ENCODE assay signal across 8 mouse cellular contexts in genomic region chr13:60110079-60110846, GRCm38 (mm10).
DNase-seq lines count a peak whose midpoint lies in the region; ATAC-seq and TF ChIP-seq lines count a peak whose summit lies in the region.

No protein-coding gene starts in this region.

- TF ChIP-seq CTCF in heart, postnatal 0 days (IDR thresholded peaks at IDR 0.05; ENCODE audit: low read depth), result no peak
- no peak for TF ChIP-seq CTCF in lung, postnatal 0 days (IDR thresholded peaks at IDR 0.05)

- ATAC-seq in heart, postnatal 0 days (ENCODE audit: insufficient read depth, low read depth), result peak; percentile 72
- ATAC-seq in lung, postnatal 0 days, result peak; percentile 90
- no peak for ATAC-seq in inflammation-experienced regulatory T-cells, adult 6 months

- no peak for TF ChIP-seq EP300 in heart, postnatal 0 days (IDR thresholded peaks at IDR 0.05; ENCODE audit: low read depth)
- TF ChIP-seq EP300 in lung, postnatal 0 days (IDR thresholded peaks at IDR 0.05), result no peak

- WGBS in heart, postnatal 0 days, result 8% methylated on average over 11 of the region's 11 CpGs
- 6% methylated on average over 11 of the region's 11 CpGs for WGBS in lung, postnatal 0 days

- H3K9me3 ChIP-seq in heart, postnatal 0 days (replicated peaks; ENCODE audit: control insufficient read depth, low read length), result no peaks in the 10 kb centered on the region
- no peaks in the 10 kb centered on the region for H3K9me3 ChIP-seq in lung, postnatal 0 days (ENCODE audit: low read length)

- H3K4me1 ChIP-seq in heart, postnatal 0 days (ENCODE audit: control insufficient read depth, insufficient read depth), result peaks cover 5% of the 10 kb centered on the region
- H3K4me1 ChIP-seq in lung, postnatal 0 days (ENCODE audit: insufficient read depth, low read depth, low read length), result no peaks in the 10 kb centered on the region

- no peaks in the 10 kb centered on the region for H3K27me3 ChIP-seq in heart, postnatal 0 days (ENCODE audit: control insufficient read depth, insufficient read depth, low read length)
- H3K27me3 ChIP-seq in lung, postnatal 0 days (replicated peaks; ENCODE audit: insufficient read depth, low read length), result no peaks in the 10 kb centered on the region

- H3K4me3 ChIP-seq in heart, postnatal 0 days (ENCODE audit: low read depth, low read length), result no peak overlapping the region
- no peak overlapping the region for H3K4me3 ChIP-seq in lung, postnatal 0 days (ENCODE audit: low read depth, low read length)

- no peak overlapping the region for H3K9ac ChIP-seq in heart, postnatal 0 days (replicated peaks; ENCODE audit: low read depth, low read length)
- no peak overlapping the region for H3K9ac ChIP-seq in lung, postnatal 0 days (replicated peaks; ENCODE audit: low read depth)

- H3K4me2 ChIP-seq in heart, postnatal 0 days (ENCODE audit: low read depth, low read length), result peak overlapping the region; percentile 10; the same call in 1 of the 2 replicates
- H3K4me2 ChIP-seq in lung, postnatal 0 days (replicated peaks; ENCODE audit: low read depth, low read length), result no peak overlapping the region

- no peak overlapping the region for H3K27ac ChIP-seq in heart, postnatal 0 days (ENCODE audit: low read depth)
- no peak overlapping the region; the same call in 1 of the 2 replicates for H3K27ac ChIP-seq in lung, postnatal 0 days (ENCODE audit: low read length)

- H3K36me3 ChIP-seq in heart, postnatal 0 days (replicated peaks; ENCODE audit: control insufficient read depth, insufficient read depth, low read length), result no peaks in the 10 kb centered on the region
- H3K36me3 ChIP-seq in lung, postnatal 0 days (ENCODE audit: insufficient read depth, low read length), result no peaks in the 10 kb centered on the region

- peak; percentile 72 for DNase-seq in 3134 (ENCODE audit: extremely low read depth, insufficient read length, low spot score)
- DNase-seq in adrenal gland, adult (ENCODE audit: inconsistent age in 2 of 2, low spot score in 1 of 2), result peak; percentile 86 to 95
- DNase-seq in fibroblast of lung, adult 2 months (ENCODE audit: low read depth), result peak; percentile 97
- DNase-seq in heart, postnatal 0 days (ENCODE audit: low spot score), result peak; percentile 64
- DNase-seq in kidney, postnatal 14 days, result peak; percentile 94
- peak; percentile 92 for DNase-seq in lung, postnatal 0 days (ENCODE audit: low spot score)
- DNase-seq in retina, postnatal 7 days (ENCODE audit: low read depth, low spot score), result peak; percentile 33

Comparison
In these comparisons a context has a peak if more than half of its experiments do, and no peak if none do; other contexts are left out.
1. DNase-seq: peak in every context shown above with its lines; median percentile 97 in fibroblast of lung, adult 2 months; 94 in kidney, postnatal 14 days; 92 in lung, postnatal 0 days; 90 in adrenal gland, adult; 72 in 3134; 64 in heart, postnatal 0 days; 33 in retina, postnatal 7 days.